Mouse (Mus musculus): Measurements from ENCODE around the gene 4933436I01Rik.

Gene 4933436I01Rik

DNA sequence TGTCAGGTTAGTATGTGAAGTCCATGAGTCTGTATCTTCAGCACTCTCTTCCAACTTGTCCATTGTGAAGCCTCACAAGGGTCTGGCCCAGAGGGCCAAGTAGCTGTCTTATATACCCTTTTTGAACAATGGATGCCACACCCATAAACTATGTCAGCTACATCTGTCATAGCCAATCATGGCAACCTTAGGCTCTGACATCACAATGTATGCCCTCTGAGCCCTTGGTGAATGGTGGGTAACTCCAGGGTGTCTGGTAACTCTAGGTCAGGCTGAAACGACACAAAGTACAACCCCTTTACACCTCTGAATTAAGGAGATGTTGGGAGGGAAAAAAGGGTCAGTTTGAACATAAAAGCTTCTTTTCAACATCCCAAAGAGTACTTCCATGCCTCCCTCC is at the start of gene 4933436I01Rik:
Gene 4933436I01Rik (minus strand): TSS at position 101 of the 400 bp plus-strand sequence.
- DNase-seq: no peak

DNA sequence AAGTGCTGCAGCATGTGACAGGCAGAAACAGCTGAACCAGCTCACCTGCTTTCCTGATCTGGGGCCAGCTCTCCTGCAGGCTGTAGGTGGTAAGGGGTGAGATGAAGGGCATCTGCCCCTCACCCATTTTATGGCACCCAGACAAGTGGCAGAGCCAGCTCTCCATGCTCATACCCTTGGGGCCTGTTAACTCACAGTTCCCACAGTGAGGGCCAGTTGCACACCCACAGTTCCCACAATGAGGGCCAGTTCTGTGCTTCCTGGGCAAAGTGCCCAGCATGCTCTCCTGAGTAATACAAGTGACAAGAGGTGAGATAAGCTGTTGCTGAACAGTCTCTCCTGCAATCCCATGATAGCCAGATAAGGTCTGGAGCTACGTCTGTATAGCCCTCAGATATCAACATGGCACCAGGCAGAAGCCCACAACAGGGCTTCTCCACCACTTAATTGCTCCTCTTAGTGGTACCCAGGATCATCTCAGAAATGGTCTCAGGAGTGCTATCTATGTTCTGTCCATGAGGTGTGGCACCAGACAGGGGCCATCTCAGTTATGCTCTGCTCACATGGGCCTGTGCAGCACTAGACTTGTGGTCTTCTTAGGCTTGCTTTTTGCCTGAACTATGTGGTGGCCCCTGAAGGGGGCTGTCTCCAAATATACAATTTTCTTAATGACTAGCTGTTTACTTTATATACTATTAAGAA is 3.7 kb upstream of the 4933436I01Rik start:
- peak; percentile 25 for DNase-seq

DNA sequence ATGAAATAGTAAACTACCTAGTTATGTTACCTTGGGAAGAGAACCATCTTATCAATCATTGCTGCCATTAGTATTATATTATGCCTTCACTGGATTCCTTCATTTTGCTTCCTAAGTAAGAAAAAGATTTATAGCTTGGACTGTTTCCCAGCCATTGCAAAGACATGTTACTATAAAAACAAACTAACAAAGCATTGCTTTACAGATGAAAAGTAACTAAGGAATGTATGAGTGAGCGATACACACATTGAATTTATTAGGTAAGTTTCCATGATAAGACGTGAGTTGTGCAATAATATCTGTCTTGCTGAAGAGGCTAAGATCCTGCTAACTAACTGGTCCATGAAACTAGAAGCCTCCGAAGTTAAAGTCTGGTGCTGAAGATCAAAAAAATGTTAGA is 37.8 kb downstream of the 4933436I01Rik start:
- no peak for DNase-seq
